Mouse (Mus musculus) T-helper 1 cell (primary cell): ENCODE data around the gene Arhgef28.

Experiments used
- in situ Hi-C: fragments of 300-600 bp; cut with MboI, MseI; formaldehyde crosslinking; loops from one replicate; pipeline ENCODE4 v1.15.1; 2025; ENCODE audit warnings: high pct_unique_total_duplicates

The Arhgef28 gene

GRCm38 (mm10) chr13:98205771-98206545 lies at the start of gene Arhgef28:
Gene Arhgef28, minus strand, starts transcription at chr13:98206439.
- in situ Hi-C loops = no loop called here

- in situ Hi-C loops = loop anchor here (25.0 kb wide), 2 partner anchors 1082 to 1832 kb away; partner anchors contain the start of genes Mrps27 and Ptcd2
These were observed 48.7 kb upstream of the Arhgef28 start for GRCm38 (mm10) chr13:98254921-98255320.

DNA sequence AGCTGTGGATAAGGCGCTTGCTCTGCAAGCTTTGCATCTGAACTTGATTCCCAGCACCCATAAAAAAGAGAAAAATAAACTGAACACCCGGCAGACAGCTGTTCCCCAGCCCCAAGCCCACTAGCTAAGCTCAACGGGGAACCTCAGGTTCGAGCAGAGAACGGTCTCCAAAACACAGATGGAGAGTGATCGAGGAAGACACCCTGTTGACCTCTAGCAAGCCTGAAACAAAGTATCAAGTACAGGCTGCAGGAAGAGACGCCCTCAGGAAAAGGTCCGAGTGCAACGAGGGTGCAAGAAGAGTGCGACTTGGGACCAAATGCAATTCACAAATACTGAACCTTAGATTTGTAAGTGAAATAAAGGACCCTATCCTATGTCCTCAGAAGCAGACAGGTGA lies 43.4 kb upstream of the Arhgef28 start:
- in situ Hi-C loops = no loop called here

DNA sequence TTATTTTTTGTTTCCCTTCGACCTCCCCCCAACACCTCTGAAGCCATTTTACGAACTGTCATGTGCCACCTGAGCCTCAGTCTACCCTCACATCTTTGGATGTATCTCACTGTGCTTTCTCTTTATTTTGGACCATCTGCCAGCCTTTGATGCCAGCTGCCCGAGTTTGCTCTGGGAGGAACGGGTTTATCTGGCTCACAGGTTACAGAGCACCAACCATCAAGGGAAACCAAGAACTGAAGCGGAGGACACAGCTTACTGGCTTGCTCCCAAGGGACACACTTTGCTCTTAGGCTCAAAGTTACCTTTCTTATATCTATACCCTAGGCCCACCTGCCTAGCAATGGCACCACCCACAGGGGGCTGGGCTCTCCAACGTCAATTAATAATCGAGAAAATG lies 39.1 kb upstream of the Arhgef28 start:
- in situ Hi-C loops = no loop called here

- in situ Hi-C loops = no loop called here
These were observed 38.5 kb upstream of the Arhgef28 start for GRCm38 (mm10) chr13:98244571-98245350.

DNA sequence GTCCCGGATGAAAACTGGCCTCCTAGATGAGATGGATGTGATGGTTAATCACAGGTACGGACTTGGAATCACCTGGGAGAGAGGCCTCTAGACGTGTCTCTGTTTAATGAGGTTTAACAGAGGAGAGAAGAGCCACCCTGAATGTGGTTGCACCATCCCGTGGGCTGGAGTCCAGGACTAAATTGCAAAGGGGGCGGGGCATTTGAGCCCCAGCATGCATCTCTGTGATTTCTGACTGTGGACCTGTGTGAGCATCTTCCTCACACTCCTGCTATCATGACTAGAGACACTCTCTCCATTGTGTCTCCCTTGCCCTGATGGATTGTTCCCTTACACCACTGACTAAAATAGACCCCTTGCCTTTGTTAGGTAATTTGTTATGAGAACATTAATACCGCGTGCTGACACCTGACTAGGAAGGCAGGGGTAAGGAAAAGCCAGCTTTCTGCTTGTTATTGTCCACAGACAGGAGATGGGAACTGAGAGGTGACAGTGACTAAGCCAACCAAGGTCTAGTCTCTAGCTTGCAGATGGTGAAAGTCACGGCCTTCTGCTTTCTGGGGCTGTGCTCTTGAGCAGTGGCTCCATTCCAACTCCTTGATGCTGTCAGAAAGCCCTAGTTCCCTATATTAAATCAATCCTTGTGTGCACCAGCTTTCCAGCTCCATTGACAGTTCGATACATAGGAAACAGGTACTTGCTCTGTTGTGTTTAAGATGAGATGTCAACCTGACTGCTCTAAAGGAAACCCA lies 35.5 kb upstream of the Arhgef28 start:
- in situ Hi-C loops = no loop called here

DNA sequence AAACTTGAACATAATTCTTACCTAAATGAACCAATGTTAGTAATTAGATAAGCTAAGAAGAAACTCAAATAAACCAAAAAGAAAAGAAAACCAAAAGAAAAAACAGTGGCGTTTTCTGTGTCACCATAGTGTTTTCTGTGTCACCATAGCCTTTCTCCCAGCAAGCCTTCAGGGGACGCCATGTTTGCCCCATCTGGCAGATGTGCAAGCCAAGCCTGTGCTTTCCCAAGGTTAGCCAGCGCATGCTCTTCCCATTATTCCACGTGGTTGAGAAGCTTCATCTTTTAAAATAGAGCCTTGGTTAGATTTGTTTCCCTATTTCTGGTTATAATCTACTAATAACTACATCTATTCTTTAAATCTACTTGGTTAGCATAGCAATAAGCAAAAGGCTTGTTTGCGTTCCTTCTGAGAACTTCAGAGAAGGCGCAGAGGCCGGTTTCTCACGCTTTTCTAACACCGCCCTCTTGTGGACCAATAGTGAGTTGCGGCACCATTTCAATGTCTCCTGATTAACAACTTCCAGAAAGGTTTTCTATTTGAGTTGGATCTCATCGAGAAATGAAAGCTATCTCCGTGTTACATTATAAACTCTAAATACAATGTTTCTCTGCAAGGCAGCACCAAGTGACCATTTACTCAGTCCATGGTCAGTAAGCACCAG lies 33.9 kb upstream of the Arhgef28 start:
- in situ Hi-C loops = loop anchor here (5.0 kb wide), 1 partner anchor 198 kb away; no protein-coding TSS in a partner anchor

- in situ Hi-C loops = loop anchor here (5.0 kb wide), 1 partner anchor 193 kb away; no protein-coding TSS in a partner anchor
These were observed 29.2 kb upstream of the Arhgef28 start for GRCm38 (mm10) chr13:98235451-98235850.

GRCm38 (mm10) chr13:98230511-98230910 lies 24.3 kb upstream of the Arhgef28 start:
- in situ Hi-C loops = no loop called here

DNA sequence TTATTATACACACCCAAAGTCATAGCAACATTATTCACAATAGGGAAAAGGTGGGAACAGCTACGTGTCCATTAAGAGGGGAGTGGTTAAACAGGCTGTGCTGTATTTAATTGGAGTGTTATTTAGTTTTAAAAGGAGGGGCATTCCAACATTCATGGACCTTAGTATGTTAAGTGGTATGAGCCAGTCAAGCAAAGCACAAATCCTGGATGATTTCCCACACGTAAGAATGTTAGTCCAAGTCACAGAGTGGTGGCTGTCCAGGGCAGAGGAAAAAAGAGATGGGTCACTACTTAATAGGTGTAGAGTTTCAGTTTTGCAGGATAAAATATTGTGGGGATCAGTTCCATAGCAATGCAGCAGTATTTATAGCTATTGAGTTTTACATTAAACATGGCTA lies 20.0 kb upstream of the Arhgef28 start:
- in situ Hi-C loops = no loop called here

- in situ Hi-C loops = no loop called here
These were observed 16.6 kb upstream of the Arhgef28 start for GRCm38 (mm10) chr13:98222848-98223247.

- in situ Hi-C loops = no loop called here
These were observed 3.9 kb upstream of the Arhgef28 start for GRCm38 (mm10) chr13:98210137-98210536.

- in situ Hi-C loops = no loop called here
These were observed 2.6 kb upstream of the Arhgef28 start for GRCm38 (mm10) chr13:98208842-98209241.

DNA sequence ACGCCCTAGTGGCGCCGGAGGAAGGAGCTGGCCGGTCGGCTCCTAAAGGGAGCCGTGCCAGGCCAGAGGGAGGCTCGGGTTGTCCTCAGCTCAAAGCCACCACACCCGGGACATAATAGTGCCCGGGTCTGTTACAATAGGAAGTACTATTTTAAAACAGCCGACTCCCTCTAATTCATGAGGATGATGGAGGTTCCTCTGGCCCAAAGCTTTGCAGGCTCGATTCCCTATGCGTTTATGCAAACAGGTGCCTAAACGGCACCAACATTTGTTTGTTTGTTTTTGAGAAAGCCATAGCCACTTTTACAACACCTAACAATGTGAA lies 269 bp upstream of the Arhgef28 start:
- in situ Hi-C loops = no loop called here

DNA sequence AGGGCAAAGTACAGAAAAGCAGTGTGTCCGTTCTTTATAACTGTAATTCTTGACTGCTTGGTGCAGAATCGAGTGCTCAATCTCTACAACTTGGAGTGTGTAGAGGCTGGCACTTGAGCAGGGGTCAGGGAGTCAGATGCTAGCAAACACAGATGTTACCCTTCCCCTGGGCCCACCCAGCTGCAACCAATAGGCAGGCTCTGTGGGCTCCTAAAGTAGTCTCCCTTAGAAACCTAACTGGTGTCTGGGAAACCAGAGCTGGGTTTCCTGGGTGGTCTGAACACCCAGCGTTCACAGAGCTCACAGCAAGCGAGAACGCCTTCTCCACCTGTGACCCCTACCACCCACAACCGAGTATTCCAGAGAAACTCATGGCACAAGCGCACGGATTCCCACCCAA lies 1.1 kb downstream of the Arhgef28 start:
- in situ Hi-C loops = no loop called here

GRCm38 (mm10) chr13:98204371-98204770 lies 1.9 kb downstream of the Arhgef28 start:
- in situ Hi-C loops = no loop called here

GRCm38 (mm10) chr13:98201436-98201835 lies 4.8 kb downstream of the Arhgef28 start:
- in situ Hi-C loops = no loop called here

GRCm38 (mm10) chr13:98192596-98192995 lies 13.6 kb downstream of the Arhgef28 start:
- in situ Hi-C loops = no loop called here

GRCm38 (mm10) chr13:98188500-98188899 lies 17.7 kb downstream of the Arhgef28 start:
- in situ Hi-C loops = no loop called here

DNA sequence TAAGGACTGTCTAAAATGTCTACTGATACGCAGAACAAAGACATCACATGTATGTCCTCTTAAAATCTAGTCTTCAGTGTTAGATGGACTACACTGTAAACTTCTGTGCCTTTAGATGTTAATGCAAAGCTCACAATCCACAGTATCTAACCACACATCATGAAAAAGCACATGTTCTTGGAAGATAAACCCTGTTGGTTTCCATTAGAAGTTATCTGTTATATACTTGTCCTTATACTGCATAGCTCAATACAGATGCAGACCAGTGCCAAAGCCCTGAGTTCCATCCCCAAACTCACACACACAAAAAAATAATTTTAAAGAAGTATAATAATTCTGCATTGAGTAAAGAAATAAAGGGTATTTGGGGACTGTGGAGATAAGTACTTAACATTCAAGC lies 18.3 kb downstream of the Arhgef28 start:
- in situ Hi-C loops = no loop called here

GRCm38 (mm10) chr13:98186179-98186578 lies 20.1 kb downstream of the Arhgef28 start:
- in situ Hi-C loops = no loop called here

DNA sequence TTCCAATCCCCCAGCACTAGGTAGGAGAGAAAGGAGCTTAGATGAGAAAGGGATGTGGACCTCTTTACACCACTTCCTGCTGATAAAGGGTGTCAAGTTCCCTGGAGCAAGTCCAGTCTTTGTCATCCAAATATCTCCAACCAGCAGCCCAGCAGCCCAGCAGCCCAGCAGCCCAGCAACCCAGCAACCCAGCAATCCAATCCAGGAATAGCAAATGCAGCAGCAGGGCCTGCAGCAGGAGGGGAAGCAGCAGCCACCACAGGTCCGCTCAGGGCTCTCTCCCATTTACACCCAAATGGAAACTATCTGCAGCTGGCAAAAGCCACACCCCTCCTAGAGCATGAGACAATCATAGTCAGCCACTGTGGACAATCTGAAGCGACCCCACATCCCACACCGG lies 21.6 kb downstream of the Arhgef28 start:
- in situ Hi-C loops = no loop called here
